Mouse (Mus musculus) lung, adult 2 months (tissue): ENCODE data around the gene Gpsm2. TPM values are rescaled to one million over a fixed set of nuclear protein-coding genes. Genes with fewer than 3 reads are reported as not detected.

Experiments used
- DNase-seq: peaks from one replicate; pipeline ENCODE4 v3.0.0; 2022
- H3K4me1 ChIP-seq: fragments of 200-500 bp; 2 replicates; pipeline ENCODE4 v1.6.1; 2011; ENCODE audit warnings: low read length; ENCODE audit not compliant: control insufficient read depth, insufficient read depth
- H3K4me3 ChIP-seq: fragments of 200-500 bp; replicated peaks from 2 replicates; pipeline ENCODE3; 2011; ENCODE audit warnings: low read depth, mild to moderate bottlenecking, control low read depth, low read length; ENCODE audit errors: extremely low read depth
- CTCF ChIP-seq: fragments of 200-500 bp; IDR thresholded peaks from 2 replicates; pipeline ENCODE4 v1.5.1; 2011; ENCODE audit warnings: mild to moderate bottlenecking, low read length, control low read depth; ENCODE audit not compliant: insufficient read depth
- POLR2A ChIP-seq: fragments of 200-500 bp; IDR thresholded peaks from 2 replicates; pipeline ENCODE4 v1.6.1; 2011; ENCODE audit warnings: low read depth, mild to moderate bottlenecking, control low read depth, low read length, borderline replicate concordance; ENCODE audit errors: extremely low read depth
- WGBS: fragments of 180-500 bp; shearing (Covaris S2); methylation state at CpG from one replicate; pipeline ENCODE4 v1.1.7; 2018; 5-methylcytosine and 5-hydroxymethylcytosine counted together
- polyA plus RNA-seq: library from polyadenylated mRNA; depleted of rRNA; stranded (reverse); fragments of >200 nt; gene quantifications from 2 replicates; pipeline ENCODE4 v1.2.3, GENCODE M21; 2012

Gpsm2 gene
- polyA plus RNA-seq, 1 experiment, result 5.1 TPM

GRCm38 (mm10) chr3:108759566-108760420, 37.7 kb upstream of the Gpsm2 start:
- 51% methylated on average over 11 of the region's 11 CpGs for WGBS
- Histone ChIP-seq H3K4me1 (no peaks in the 10 kb centered on the region; the same call in 1 of the 2 replicates), H3K4me3 (no peak overlapping the region)
- DNase-seq, result no peak
- TF ChIP-seq POLR2A, result no peak
- no peak for TF ChIP-seq CTCF

GRCm38 (mm10) chr3:108757570-108757969, 35.5 kb upstream of the Gpsm2 start:
- DNase-seq, result no peak
- whole genome bisulfite sequencing, result 78% methylated on average over 9 of the region's 9 CpGs
- no peak for TF ChIP-seq POLR2A
- TF ChIP-seq CTCF, result no peak
- H3K4me1 ChIP-seq, result no peaks in the 10 kb centered on the region; the same call in 1 of the 2 replicates
- H3K4me3 ChIP-seq, result no peak overlapping the region

GRCm38 (mm10) chr3:108756131-108756530, 34.0 kb upstream of the Gpsm2 start:
- TF ChIP-seq POLR2A (no peak), CTCF (no peak)
- no peak for DNase-seq
- Histone ChIP-seq H3K4me3 (no peak overlapping the region), H3K4me1 (no peaks in the 10 kb centered on the region)
- WGBS, result 78% methylated on average over 1 of the region's 1 CpGs

GRCm38 (mm10) chr3:108755542-108755941, 33.4 kb upstream of the Gpsm2 start:
- 84% methylated on average over 2 of the region's 2 CpGs for whole genome bisulfite sequencing
- H3K4me3 ChIP-seq, result no peak overlapping the region
- no peak for TF ChIP-seq POLR2A
- TF ChIP-seq CTCF, result no peak
- H3K4me1 ChIP-seq, result no peaks in the 10 kb centered on the region
- DNase-seq, result no peak

- TF ChIP-seq POLR2A, result no peak
- 79% methylated on average over 1 of the region's 1 CpGs for WGBS
- Histone ChIP-seq H3K4me3 (no peak overlapping the region), H3K4me1 (no peaks in the 10 kb centered on the region)
- no peak for DNase-seq
These were observed 32.4 kb upstream of the Gpsm2 start for GRCm38 (mm10) chr3:108754541-108754940.

DNA sequence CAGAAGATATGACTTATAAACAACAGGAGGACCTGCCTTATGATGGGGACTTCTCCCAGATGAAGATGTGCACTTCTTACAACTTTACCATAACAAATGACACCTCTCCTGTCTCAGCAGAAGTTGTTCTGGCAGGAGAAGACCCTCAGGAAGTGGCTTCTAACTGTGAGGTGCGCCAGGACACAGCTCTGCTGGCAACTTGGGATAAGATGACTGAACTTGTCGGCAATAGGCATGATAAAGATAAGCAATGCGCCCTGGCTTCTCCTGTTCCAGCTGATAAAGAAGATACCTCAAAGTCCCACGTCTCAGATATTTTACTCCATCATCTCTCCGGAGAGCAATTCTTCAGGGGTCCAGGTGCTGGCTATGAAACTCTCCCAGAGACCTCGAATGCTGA, 29.6 kb upstream of the Gpsm2 start:
- no peak for TF ChIP-seq CTCF
- no peak for TF ChIP-seq POLR2A
- no peak overlapping the region for H3K4me3 ChIP-seq
- H3K4me1 ChIP-seq, result no peaks in the 10 kb centered on the region
- 65% methylated on average over 6 of the region's 6 CpGs for WGBS
- no peak for DNase-seq

DNA sequence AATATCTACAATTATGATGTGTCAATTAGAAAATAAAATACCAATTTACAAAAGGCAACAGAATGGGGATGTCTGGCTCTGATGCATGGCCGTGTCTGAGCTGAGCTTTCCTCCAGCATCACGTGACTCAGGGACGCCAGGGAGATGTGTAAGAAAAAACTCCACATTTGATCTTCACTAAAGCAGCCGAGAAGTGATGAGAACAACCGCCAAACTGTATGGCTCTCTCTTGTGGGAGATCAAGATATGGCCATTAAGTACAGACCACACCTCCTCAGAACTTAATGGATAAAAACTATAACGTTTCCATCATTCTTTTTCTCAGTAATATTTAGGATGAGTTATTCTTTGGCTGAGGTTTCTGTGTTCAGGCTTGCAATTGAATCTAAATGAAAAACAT, 29.0 kb upstream of the Gpsm2 start:
- no peak for DNase-seq
- no peaks in the 10 kb centered on the region for H3K4me1 ChIP-seq
- WGBS, result 57% methylated on average over 6 of the region's 6 CpGs
- no peak overlapping the region for H3K4me3 ChIP-seq
- TF ChIP-seq POLR2A (no peak), CTCF (no peak)

- TF ChIP-seq CTCF (no peak), POLR2A (no peak)
- Histone ChIP-seq H3K4me1 (no peaks in the 10 kb centered on the region), H3K4me3 (no peak overlapping the region)
- WGBS, result 76% methylated on average over 4 of the region's 4 CpGs
- DNase-seq, result no peak
These were observed 22.0 kb upstream of the Gpsm2 start for GRCm38 (mm10) chr3:108744060-108744459.

DNA sequence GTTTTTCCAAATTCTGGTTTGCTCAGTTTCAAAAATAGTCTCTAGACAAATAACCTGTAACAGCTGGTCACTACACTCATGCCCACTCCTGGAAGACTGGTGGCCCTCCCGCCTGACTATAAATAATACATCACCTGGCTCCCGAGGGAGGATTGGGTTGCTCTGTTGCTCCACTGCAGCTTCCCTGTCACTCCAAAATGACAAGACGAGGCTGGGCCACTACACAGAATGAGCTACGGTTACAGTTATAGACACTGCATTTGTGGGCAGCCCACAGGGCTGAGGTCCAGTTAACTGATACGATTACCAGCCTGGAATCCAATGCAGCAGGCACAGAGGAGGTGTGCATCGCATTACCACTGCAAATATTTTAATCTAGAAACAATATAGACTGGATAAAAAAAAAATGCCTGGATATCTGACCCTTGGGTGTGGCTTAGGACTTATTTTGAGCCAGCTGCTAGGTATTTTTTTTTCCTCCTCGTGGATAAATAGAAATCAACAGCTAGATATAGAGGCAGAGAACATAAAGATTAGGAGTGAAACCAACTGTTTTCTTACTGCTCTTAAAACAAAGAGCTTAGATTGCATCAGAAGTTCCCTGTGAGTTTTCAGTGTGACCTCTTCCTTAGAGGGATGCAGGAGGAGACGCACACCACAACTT, 17.1 kb upstream of the Gpsm2 start, which contains the start of gene Aknad1:
Gene Aknad1, plus strand, starts transcription at position 614 of the 664 bp plus-strand sequence.
- DNase-seq, result no peak
- 68% methylated on average over 8 of the region's 8 CpGs for WGBS
- H3K4me3 ChIP-seq, result no peak within 1 kb of the TSS
- no peaks in the 10 kb centered on the region for H3K4me1 ChIP-seq
- TF ChIP-seq POLR2A (no peak), CTCF (no peak)
